Mouse (Mus musculus) kidney, embryonic 16.5 days (tissue): Measurements from ENCODE around the gene Rasa3. TPM values are rescaled to one million over a fixed set of nuclear protein-coding genes. Genes with fewer than 3 reads are reported as not detected.

Experiments
- ATAC-seq: fragments of 200-750 bp; cut with Nextera tagmentation; 2 replicates; pipeline ENCODE4 v1.8.0; 2017; ENCODE audit warnings: moderate TSS enrichment; ENCODE audit not compliant: low FRiP score, low TSS enrichment
- H3K27ac ChIP-seq: fragments of 300-500 bp; sonication (generic); 2 replicates; pipeline ENCODE4 v1.5.1; 2014; ENCODE audit warnings: low read length
- H3K27me3 ChIP-seq: fragments of 300-500 bp; sonication (generic); 2 replicates; pipeline ENCODE4 v1.6.1; 2014; ENCODE audit warnings: low read length, control low read depth, mixed read lengths; ENCODE audit not compliant: insufficient read depth
- H3K36me3 ChIP-seq: fragments of 300-500 bp; sonication (generic); 2 replicates; pipeline ENCODE4 v1.6.1; 2014; ENCODE audit warnings: low read length, control low read depth, mixed read lengths; ENCODE audit not compliant: insufficient read depth
- H3K4me1 ChIP-seq: fragments of 300-500 bp; sonication (generic); 2 replicates; pipeline ENCODE4 v1.6.1; 2014; ENCODE audit warnings: low read length, control low read depth, mixed read lengths; ENCODE audit not compliant: insufficient read depth
- H3K4me2 ChIP-seq: fragments of 300-500 bp; sonication (generic); replicated peaks from 2 replicates; pipeline ENCODE4 v1.6.1; 2014; ENCODE audit warnings: low read depth, low read length
- H3K4me3 ChIP-seq: fragments of 300-500 bp; sonication (generic); 2 replicates; pipeline ENCODE4 v1.5.1; 2014; ENCODE audit warnings: mild to moderate bottlenecking, low read length
- H3K9ac ChIP-seq: fragments of 300-500 bp; sonication (generic); replicated peaks from 2 replicates; pipeline ENCODE4 v1.6.1; 2014; ENCODE audit warnings: low read length
- H3K9me3 ChIP-seq: fragments of 300-500 bp; sonication (generic); 2 replicates; pipeline ENCODE4 v1.6.1; 2016; ENCODE audit warnings: low read length, control low read depth
- WGBS: fragments of 180-500 bp; shearing (Covaris S2); extraction: QIAGEN DNeasy Blood & Tissue Kit; methylation state at CpG from one replicate; pipeline ENCODE4 v1.1.7; 2014; 5-methylcytosine and 5-hydroxymethylcytosine counted together
- polyA plus RNA-seq: library from polyadenylated mRNA; unstranded; fragments of >200 nt; fragmentation: Nextera tagmentation; extraction: Ambion mirVana; gene quantifications from 2 replicates; pipeline ENCODE4 v1.2.1, GENCODE M21; 2015

Rasa3 gene
- polyA plus RNA-seq, 1 experiment from 2014 or later: 28.2 TPM

GRCm38 (mm10) chr8:13530941-13531340, 146.5 kb downstream of the Rasa3 start:
- Histone ChIP-seq H3K27me3 (no peaks in the 10 kb centered on the region), H3K4me2 (no peak overlapping the region), H3K4me3 (no peak overlapping the region), H3K27ac (peak overlapping the region; percentile 81), H3K9ac (no peak overlapping the region), H3K36me3 (no peaks in the 10 kb centered on the region), H3K9me3 (peaks cover 4% of the 10 kb centered on the region; the same call in 1 of the 2 replicates), H3K4me1 (peaks cover 41% of the 10 kb centered on the region)
- 22% methylated on average over 5 of the region's 5 CpGs for WGBS
- peak; percentile 90 for ATAC-seq

GRCm38 (mm10) chr8:13530401-13530800, 147.0 kb downstream of the Rasa3 start:
- peak overlapping the region; percentile 81 for H3K27ac ChIP-seq
- peak; percentile 2; the same call in 1 of the 2 replicates for ATAC-seq
- H3K27me3 ChIP-seq: no peaks in the 10 kb centered on the region
- H3K36me3 ChIP-seq: no peaks in the 10 kb centered on the region
- 73% methylated on average over 3 of the region's 3 CpGs for WGBS
- peaks cover 4% of the 10 kb centered on the region; the same call in 1 of the 2 replicates for H3K9me3 ChIP-seq
- peaks cover 41% of the 10 kb centered on the region for H3K4me1 ChIP-seq
- no peak overlapping the region for H3K9ac ChIP-seq
- no peak overlapping the region for H3K4me2 ChIP-seq
- no peak overlapping the region for H3K4me3 ChIP-seq

- Histone ChIP-seq H3K4me1 (peaks cover 41% of the 10 kb centered on the region), H3K36me3 (no peaks in the 10 kb centered on the region), H3K27me3 (no peaks in the 10 kb centered on the region), H3K27ac (peak overlapping the region; percentile 81), H3K9ac (no peak overlapping the region), H3K9me3 (peaks cover 4% of the 10 kb centered on the region; the same call in 1 of the 2 replicates), H3K4me2 (no peak overlapping the region), H3K4me3 (no peak overlapping the region)
- WGBS: 56% methylated on average over 7 of the region's 7 CpGs
- ATAC-seq: peak; percentile 53
These were observed 147.5 kb downstream of the Rasa3 start for GRCm38 (mm10) chr8:13529891-13530316.

- H3K27me3 ChIP-seq: no peaks in the 10 kb centered on the region
- H3K9me3 ChIP-seq: peaks cover 4% of the 10 kb centered on the region; the same call in 1 of the 2 replicates
- H3K4me1 ChIP-seq: peaks cover 41% of the 10 kb centered on the region
- peak overlapping the region; percentile 81; the same call in 1 of the 2 replicates for H3K27ac ChIP-seq
- no peak overlapping the region for H3K4me3 ChIP-seq
- peak; percentile 39; the same call in 1 of the 2 replicates for ATAC-seq
- no peak overlapping the region for H3K4me2 ChIP-seq
- no peak overlapping the region for H3K9ac ChIP-seq
- H3K36me3 ChIP-seq: no peaks in the 10 kb centered on the region
- WGBS: 44% methylated on average over 15 of the region's 15 CpGs
These were observed 148.2 kb downstream of the Rasa3 start for GRCm38 (mm10) chr8:13529011-13529840.

- no peak overlapping the region for H3K27ac ChIP-seq
- H3K27me3 ChIP-seq: no peaks in the 10 kb centered on the region
- H3K9ac ChIP-seq: no peak overlapping the region
- no peak for ATAC-seq
- no peak overlapping the region for H3K4me3 ChIP-seq
- H3K36me3 ChIP-seq: no peaks in the 10 kb centered on the region
- WGBS: 30% methylated on average over 7 of the region's 7 CpGs
- H3K9me3 ChIP-seq: no peaks in the 10 kb centered on the region
- H3K4me2 ChIP-seq: no peak overlapping the region
- H3K4me1 ChIP-seq: peaks cover 4% of the 10 kb centered on the region; the same call in 1 of the 2 replicates
These were observed 156.0 kb downstream of the Rasa3 start for GRCm38 (mm10) chr8:13521392-13521791.

- no peaks in the 10 kb centered on the region for H3K27me3 ChIP-seq
- no peak overlapping the region for H3K4me2 ChIP-seq
- H3K4me3 ChIP-seq: no peak overlapping the region
- ATAC-seq: no peak; the same call in 1 of the 2 replicates
- H3K36me3 ChIP-seq: no peaks in the 10 kb centered on the region
- no peak overlapping the region for H3K27ac ChIP-seq
- WGBS: 73% methylated on average over 6 of the region's 6 CpGs
- no peaks in the 10 kb centered on the region for H3K9me3 ChIP-seq
- peaks cover 5% of the 10 kb centered on the region; the same call in 1 of the 2 replicates for H3K4me1 ChIP-seq
- no peak overlapping the region for H3K9ac ChIP-seq
These were observed 157.1 kb downstream of the Rasa3 start for GRCm38 (mm10) chr8:13520349-13520748.

GRCm38 (mm10) chr8:13519503-13519902, 157.9 kb downstream of the Rasa3 start:
- Histone ChIP-seq H3K9me3 (no peaks in the 10 kb centered on the region), H3K36me3 (no peaks in the 10 kb centered on the region), H3K4me1 (peaks cover 5% of the 10 kb centered on the region; the same call in 1 of the 2 replicates), H3K4me3 (no peak overlapping the region), H3K9ac (no peak overlapping the region), H3K4me2 (no peak overlapping the region), H3K27ac (no peak overlapping the region), H3K27me3 (no peaks in the 10 kb centered on the region)
- 60% methylated on average over 9 of the region's 9 CpGs for WGBS
- no peak for ATAC-seq

- no peaks in the 10 kb centered on the region for H3K27me3 ChIP-seq
- H3K4me2 ChIP-seq: no peak overlapping the region
- ATAC-seq: no peak
- no peak overlapping the region for H3K9ac ChIP-seq
- no peaks in the 10 kb centered on the region for H3K36me3 ChIP-seq
- WGBS: 86% methylated on average over 6 of the region's 6 CpGs
- H3K4me1 ChIP-seq: peaks cover 5% of the 10 kb centered on the region; the same call in 1 of the 2 replicates
- H3K4me3 ChIP-seq: no peak overlapping the region
- no peaks in the 10 kb centered on the region for H3K9me3 ChIP-seq
- no peak overlapping the region for H3K27ac ChIP-seq
These were observed 160.1 kb downstream of the Rasa3 start for GRCm38 (mm10) chr8:13517284-13517781.
